Mouse (Mus musculus): ENCODE measurements at regions not wholly inside any gene's neighbourhood (a gene's known extent, or its start where the extent isn't known, plus 50 kb on each side); places are given as distances from the start of the nearest gene placed in this dataset.

- DNase-seq (ENCODE audit: low read depth, low spot score) = no peak
Observed at GRCm38 (mm10) chr6:7473730-7474129, 80.9 kb upstream of the Tac1 start.

GRCm38 (mm10) chr6:7476907-7477306 lies 77.8 kb upstream of the Tac1 start:
- no peak for DNase-seq (ENCODE audit: low read depth, low spot score)

GRCm38 (mm10) chr6:7494299-7494698 lies 60.4 kb upstream of the Tac1 start:
- peak; percentile 20 for DNase-seq (ENCODE audit: low read depth, low spot score)

GRCm38 (mm10) chr6:7496766-7497165 lies 57.9 kb upstream of the Tac1 start:
- DNase-seq (ENCODE audit: low read depth, low spot score) = no peak

Data from brain, adult 2 months (tissue).